Mouse (Mus musculus): ENCODE data around the gene Rara. TPM values are rescaled to one million over a fixed set of nuclear protein-coding genes. Genes with fewer than 3 reads are reported as not detected.
A peak's percentile ranks its signal among the peaks of the same experiment; 100 is the strongest.

Rara gene
- polyA plus RNA-seq, 1 experiment: 37.0 TPM

DNA sequence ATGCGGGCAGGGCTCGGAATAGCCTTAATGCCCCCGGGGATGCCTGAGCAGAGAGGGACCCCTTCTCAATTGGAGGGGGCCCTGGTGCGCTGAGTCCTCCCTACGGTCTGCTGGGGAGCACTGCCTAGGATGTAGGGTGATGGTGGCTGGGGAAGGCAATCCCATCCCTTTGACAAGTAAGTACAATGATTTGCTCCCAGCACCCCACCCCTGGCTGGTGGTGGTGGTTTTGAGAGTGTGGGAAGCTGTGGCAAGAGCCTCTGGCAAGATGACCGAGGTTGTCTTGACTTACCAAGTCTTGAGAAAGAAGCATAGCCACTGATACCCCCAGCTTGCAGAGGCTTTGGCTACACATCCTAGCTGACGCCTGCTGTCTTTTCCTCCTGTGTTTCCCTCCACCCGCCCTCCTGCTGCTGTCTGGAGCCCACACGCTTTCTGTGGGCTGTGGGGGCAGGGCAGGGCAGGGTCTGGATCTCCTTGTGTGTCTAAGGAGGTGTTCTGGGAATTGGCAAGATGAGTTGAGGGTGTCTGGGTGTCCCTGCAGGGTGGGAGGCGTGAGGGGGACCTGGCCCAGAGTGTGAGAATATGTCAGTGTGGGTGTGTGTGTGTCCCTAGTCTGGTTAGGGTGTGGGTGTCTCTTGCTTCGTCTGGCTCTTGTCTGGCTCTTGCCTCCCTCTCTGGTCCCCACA, 12.5 kb downstream of the Rara start:
- Histone ChIP-seq H3K27me3 (ENCODE audit: control insufficient read depth, insufficient read depth, low read length) (no peaks in the 10 kb centered on the region), H3K27ac (ENCODE audit: insufficient read depth, low read length) (peak overlapping the region; percentile 85), H3K4me3 (ENCODE audit: extremely low read depth, insufficient read depth, insufficient read length) (peak overlapping the region; percentile 62), H3K4me1 (ENCODE audit: control insufficient read depth, insufficient read depth, insufficient read length) (peaks cover 50% of the 10 kb centered on the region; the same call in 1 of the 2 replicates), H3K36me3 (ENCODE audit: control insufficient read depth, insufficient read depth, low read length) (no peaks in the 10 kb centered on the region)
- TF ChIP-seq POLR2A (IDR thresholded peaks at IDR 0.05; ENCODE audit: low read depth, low read length) (no peak), CTCF (IDR thresholded peaks at IDR 0.05; ENCODE audit: extremely low read depth, insufficient read depth, insufficient read length, insufficient replicate concordance) (no peak)
- DNase-seq (ENCODE audit: low read depth in 1 of 2, low spot score in 2 of 2): no peak
- 29% methylated on average over 11 of the region's 11 CpGs for WGBS

DNA sequence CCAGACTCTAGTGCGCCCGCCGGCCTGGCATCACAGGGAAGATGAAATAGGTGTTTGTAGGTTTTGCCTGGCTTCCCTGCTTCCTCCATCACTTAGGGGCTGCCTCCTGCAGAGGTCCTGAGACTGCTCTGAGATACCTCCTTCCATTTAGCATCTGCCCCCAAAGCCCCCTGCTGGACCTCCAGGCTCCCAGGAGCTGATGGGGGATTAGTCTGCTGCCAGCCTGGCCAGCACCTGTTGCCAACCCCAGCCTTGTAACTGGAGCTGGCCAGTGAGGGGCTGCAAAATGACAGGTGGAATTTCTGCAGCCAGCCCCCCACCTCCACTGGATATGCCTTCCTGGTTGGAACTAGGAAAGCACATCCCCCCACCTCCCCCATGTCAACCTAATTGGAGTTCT, 13.2 kb downstream of the Rara start:
- Histone ChIP-seq H3K27me3 (ENCODE audit: control insufficient read depth, insufficient read depth, low read length) (no peaks in the 10 kb centered on the region), H3K4me3 (ENCODE audit: extremely low read depth, insufficient read depth, insufficient read length) (peak overlapping the region; percentile 62; the same call in 1 of the 2 replicates)
- WGBS: 53% methylated on average over 3 of the region's 3 CpGs

DNA sequence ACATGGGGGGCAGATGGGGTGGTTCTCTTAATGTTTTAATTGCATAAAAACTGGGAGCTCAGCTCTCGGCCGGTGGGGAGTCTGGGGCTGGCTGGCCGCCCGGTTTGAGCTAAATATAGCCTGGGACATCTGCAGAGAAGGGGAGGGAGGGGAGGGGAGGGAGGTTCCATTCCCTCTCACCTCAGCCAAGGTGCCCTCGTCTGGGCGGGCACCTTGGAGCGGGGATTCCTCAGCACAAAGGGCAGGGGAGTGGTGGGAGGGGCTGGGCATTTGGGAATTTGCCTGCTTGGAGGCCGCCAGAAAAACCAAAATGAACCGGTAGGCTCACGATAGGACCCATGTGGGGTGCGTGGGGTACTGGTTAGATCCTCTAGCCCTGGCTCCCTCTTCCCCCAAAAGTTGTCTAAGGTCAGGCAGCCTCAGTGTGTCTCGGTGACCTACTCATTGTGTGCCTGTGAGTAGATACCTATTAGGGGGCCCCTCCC, 13.8 kb downstream of the Rara start:
- Histone ChIP-seq H3K4me3 (ENCODE audit: extremely low read depth, insufficient read depth, insufficient read length) (peak overlapping the region; percentile 62), H3K27ac (ENCODE audit: insufficient read depth, low read length) (peak overlapping the region; percentile 85), H3K27me3 (ENCODE audit: control insufficient read depth, insufficient read depth, low read length) (no peaks in the 10 kb centered on the region), H3K4me1 (ENCODE audit: control insufficient read depth, insufficient read depth, insufficient read length) (peaks cover 63% of the 10 kb centered on the region), H3K36me3 (ENCODE audit: control insufficient read depth, insufficient read depth, low read length) (no peaks in the 10 kb centered on the region)
- no peak for DNase-seq (ENCODE audit: low read depth in 1 of 2, low spot score in 2 of 2)
- no peak for TF ChIP-seq POLR2A (IDR thresholded peaks at IDR 0.05; ENCODE audit: low read depth, low read length)
- TF ChIP-seq CTCF (IDR thresholded peaks at IDR 0.05; ENCODE audit: extremely low read depth, insufficient read depth, insufficient read length, insufficient replicate concordance): no peak
- WGBS: 1% methylated on average over 12 of the region's 12 CpGs

More for the DNA sequence above, 13.2 kb downstream of the Rara start:
- Histone ChIP-seq H3K36me3 (ENCODE audit: control insufficient read depth, insufficient read depth, low read length) (no peaks in the 10 kb centered on the region), H3K27ac (ENCODE audit: insufficient read depth, low read length) (peak overlapping the region; percentile 85), H3K4me1 (ENCODE audit: control insufficient read depth, insufficient read depth, insufficient read length) (peaks cover 57% of the 10 kb centered on the region; the same call in 1 of the 2 replicates)
- no peak for DNase-seq (ENCODE audit: low read depth in 1 of 2, low spot score in 2 of 2)
- TF ChIP-seq CTCF (IDR thresholded peaks at IDR 0.05; ENCODE audit: extremely low read depth, insufficient read depth, insufficient read length, insufficient replicate concordance) (no peak), POLR2A (IDR thresholded peaks at IDR 0.05; ENCODE audit: low read depth, low read length) (no peak)

DNA sequence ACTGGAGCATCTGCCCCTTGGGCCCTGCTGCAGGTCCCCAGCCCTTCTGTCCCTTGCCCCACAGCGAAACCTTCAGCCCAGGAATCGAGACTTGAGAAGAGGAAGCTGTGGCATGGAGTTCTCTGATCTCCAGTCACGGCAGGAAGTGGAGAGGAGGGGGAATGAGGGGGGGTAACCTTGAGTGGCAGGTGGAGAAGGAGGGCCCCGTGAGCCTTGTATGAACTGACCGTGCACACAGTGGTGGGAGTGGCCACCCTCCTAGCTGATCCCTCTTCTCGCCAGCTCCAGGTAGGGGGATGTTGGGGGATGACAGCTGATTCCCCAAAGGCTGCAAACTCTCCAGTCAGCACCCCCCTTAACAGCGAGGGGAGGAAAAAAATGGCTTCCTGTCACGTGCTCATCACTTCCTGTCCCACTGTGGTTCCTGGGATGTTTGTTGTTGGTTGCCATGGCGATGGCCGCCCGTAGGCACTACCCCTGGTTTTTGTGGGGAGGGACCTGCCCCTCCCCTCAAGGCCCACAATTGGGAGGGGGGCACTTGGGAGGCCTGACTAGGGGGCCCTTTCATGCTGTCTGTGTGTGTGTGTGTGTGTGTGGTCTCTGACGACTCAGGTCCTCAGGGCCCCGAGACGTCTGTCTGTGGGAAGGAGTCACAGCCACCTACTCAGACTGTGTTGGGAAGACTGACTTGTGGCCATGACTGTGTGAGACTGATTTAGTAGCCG, 14.4 kb downstream of the Rara start:
- DNase-seq (ENCODE audit: low read depth in 1 of 2, low spot score in 2 of 2): peak; percentile 86 to 97
- Histone ChIP-seq H3K27me3 (ENCODE audit: control insufficient read depth, insufficient read depth, low read length) (no peaks in the 10 kb centered on the region), H3K27ac (ENCODE audit: insufficient read depth, low read length) (peak overlapping the region; percentile 85), H3K4me3 (ENCODE audit: extremely low read depth, insufficient read depth, insufficient read length) (peak overlapping the region; percentile 62), H3K36me3 (ENCODE audit: control insufficient read depth, insufficient read depth, low read length) (no peaks in the 10 kb centered on the region), H3K4me1 (ENCODE audit: control insufficient read depth, insufficient read depth, insufficient read length) (peaks cover 64% of the 10 kb centered on the region)
- TF ChIP-seq POLR2A (IDR thresholded peaks at IDR 0.05; ENCODE audit: low read depth, low read length) (no peak), CTCF (IDR thresholded peaks at IDR 0.05; ENCODE audit: extremely low read depth, insufficient read depth, insufficient read length, insufficient replicate concordance) (no peak)
- under 1% methylated on average over 15 of the region's 15 CpGs for WGBS

DNA sequence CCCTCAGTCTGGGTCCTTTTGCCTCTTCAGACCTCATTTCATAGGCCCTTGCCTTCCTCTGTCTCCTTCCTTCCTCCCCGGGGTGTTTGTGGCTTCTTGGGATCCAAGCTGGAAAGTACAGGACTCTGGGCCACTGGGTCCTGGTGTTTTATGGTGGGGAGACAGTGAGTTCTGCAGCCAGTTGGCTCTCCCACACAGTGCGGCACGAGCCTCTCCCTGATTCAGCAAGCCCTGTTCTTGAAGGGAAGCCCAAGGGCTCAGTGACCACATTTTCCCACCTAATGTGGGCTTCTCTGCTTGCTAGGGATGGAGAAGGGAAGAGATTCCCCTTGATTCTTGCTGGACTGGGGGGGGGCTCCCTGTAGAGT, 14.9 kb downstream of the Rara start:
- peak overlapping the region; percentile 85 for H3K27ac ChIP-seq (ENCODE audit: insufficient read depth, low read length)
- no peak for DNase-seq (ENCODE audit: low read depth in 1 of 2, low spot score in 2 of 2)
- H3K4me1 ChIP-seq (ENCODE audit: control insufficient read depth, insufficient read depth, insufficient read length): peaks cover 70% of the 10 kb centered on the region
- WGBS: 8% methylated on average over 3 of the region's 3 CpGs
- TF ChIP-seq CTCF (IDR thresholded peaks at IDR 0.05; ENCODE audit: extremely low read depth, insufficient read depth, insufficient read length, insufficient replicate concordance) (no peak), POLR2A (IDR thresholded peaks at IDR 0.05; ENCODE audit: low read depth, low read length) (no peak)
- no peaks in the 10 kb centered on the region for H3K27me3 ChIP-seq (ENCODE audit: control insufficient read depth, insufficient read depth, low read length)
- H3K36me3 ChIP-seq (ENCODE audit: control insufficient read depth, insufficient read depth, low read length): no peaks in the 10 kb centered on the region
- H3K4me3 ChIP-seq (ENCODE audit: extremely low read depth, insufficient read depth, insufficient read length): peak overlapping the region; percentile 62; the same call in 1 of the 2 replicates

DNA sequence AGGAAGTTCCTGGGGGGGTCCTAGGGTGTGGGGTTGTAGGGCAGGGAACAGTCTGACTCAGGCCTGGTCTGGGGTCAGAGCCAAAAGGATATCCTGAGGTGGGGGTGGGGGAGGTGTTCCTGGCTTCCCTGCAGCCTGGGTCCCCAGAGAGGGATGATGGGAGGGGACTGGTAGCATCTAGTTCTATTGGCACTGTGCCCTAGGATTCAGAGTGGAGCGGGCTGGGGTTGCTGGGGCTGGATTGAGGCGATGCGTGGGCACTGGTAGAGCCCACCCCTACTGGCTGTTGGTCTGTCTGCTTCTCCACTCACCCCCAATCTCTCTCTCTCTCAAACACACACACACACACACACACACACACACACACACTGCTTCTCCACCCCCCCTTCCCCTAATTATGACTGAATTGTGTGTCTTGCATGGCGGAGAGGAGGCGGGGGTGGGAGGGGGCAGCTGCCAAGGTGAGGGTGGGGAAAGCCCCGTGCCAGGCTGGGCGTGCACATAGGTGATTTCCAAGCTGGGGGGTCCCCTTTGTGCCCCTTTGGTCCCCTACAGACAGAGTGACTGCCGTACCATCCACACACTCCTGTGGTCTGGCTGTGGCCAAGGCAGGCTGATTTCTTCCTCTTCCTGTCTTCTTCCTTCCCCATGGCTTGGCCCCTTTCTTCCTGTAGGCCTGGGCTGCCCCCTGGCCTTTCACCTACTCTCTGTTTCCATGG, 15.5 kb downstream of the Rara start:
- peaks cover 73% of the 10 kb centered on the region for H3K4me1 ChIP-seq (ENCODE audit: control insufficient read depth, insufficient read depth, insufficient read length)
- 13% methylated on average over 8 of the region's 8 CpGs for WGBS

More for the DNA sequence above, 15.5 kb downstream of the Rara start:
- peak overlapping the region; percentile 16; the same call in 1 of the 2 replicates for H3K4me3 ChIP-seq (ENCODE audit: extremely low read depth, insufficient read depth, insufficient read length)
- no peaks in the 10 kb centered on the region for H3K36me3 ChIP-seq (ENCODE audit: control insufficient read depth, insufficient read depth, low read length)
- TF ChIP-seq CTCF (IDR thresholded peaks at IDR 0.05; ENCODE audit: extremely low read depth, insufficient read depth, insufficient read length, insufficient replicate concordance) (no peak), POLR2A (IDR thresholded peaks at IDR 0.05; ENCODE audit: low read depth, low read length) (no peak)
- DNase-seq (ENCODE audit: low read depth in 1 of 2, low spot score in 2 of 2): peak; percentile 70 to 79
- H3K27ac ChIP-seq (ENCODE audit: insufficient read depth, low read length): peak overlapping the region; percentile 85
- no peaks in the 10 kb centered on the region for H3K27me3 ChIP-seq (ENCODE audit: control insufficient read depth, insufficient read depth, low read length)

Data from spleen, adult 2 months (tissue).